Mouse (Mus musculus) mouse trophoblast stem cell (cell line): ENCODE measurements around the gene Serinc3.
"Not testable (repeated sequence)": the region's sequence is repeated elsewhere in the genome, so short reads cannot be mapped to it uniquely, and the experiment has no call there.

Source experiments
- in situ Hi-C, 2 experiments: fragments of 300-500 bp; cut with MseI, MboI; formaldehyde crosslinking; loops; 2 replicates in 1 of 2; 3 replicates in 1 of 2; pipeline ENCODE4 v1.15.1; 2025

Gene Serinc3

GRCm38 (mm10) chr2:163644575-163645385, at the start of gene Serinc3:
Serinc3 (minus strand) TSS chr2:163645131.
- in situ Hi-C loops, result no loop called here

- in situ Hi-C loops, result no loop called here
These were observed 48.9 kb upstream of the Serinc3 start for GRCm38 (mm10) chr2:163693716-163694314.

- in situ Hi-C loops, result no loop called here
These were observed 48.1 kb upstream of the Serinc3 start for GRCm38 (mm10) chr2:163692873-163693612.

- in situ Hi-C loops, result no loop called here
These were observed 47.1 kb upstream of the Serinc3 start for GRCm38 (mm10) chr2:163691846-163692605.

GRCm38 (mm10) chr2:163690409-163691304, 45.7 kb upstream of the Serinc3 start:
- in situ Hi-C loops, result no loop called here

DNA sequence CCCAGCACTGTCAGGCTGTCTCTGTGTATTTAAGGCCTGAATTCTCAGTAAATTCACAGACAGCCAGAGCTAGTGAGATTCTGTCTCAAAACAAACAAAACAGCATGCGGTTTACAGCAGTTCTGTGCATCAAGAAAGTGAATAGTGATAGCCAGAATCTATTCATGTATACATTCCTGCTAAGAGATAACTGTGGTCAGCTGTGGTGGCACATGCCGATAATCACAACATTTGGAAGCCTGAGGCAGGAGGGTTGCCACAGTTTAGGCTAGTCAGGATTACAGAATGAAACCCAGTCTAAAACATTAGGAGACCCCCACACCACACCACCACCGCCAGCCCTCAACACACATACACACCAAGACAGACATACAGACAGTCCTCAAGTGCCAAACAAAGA, 44.8 kb upstream of the Serinc3 start:
- in situ Hi-C loops, result no loop called here

- in situ Hi-C loops, result not testable (repeated sequence)
These were observed 43.4 kb upstream of the Serinc3 start for GRCm38 (mm10) chr2:163688377-163688776.

DNA sequence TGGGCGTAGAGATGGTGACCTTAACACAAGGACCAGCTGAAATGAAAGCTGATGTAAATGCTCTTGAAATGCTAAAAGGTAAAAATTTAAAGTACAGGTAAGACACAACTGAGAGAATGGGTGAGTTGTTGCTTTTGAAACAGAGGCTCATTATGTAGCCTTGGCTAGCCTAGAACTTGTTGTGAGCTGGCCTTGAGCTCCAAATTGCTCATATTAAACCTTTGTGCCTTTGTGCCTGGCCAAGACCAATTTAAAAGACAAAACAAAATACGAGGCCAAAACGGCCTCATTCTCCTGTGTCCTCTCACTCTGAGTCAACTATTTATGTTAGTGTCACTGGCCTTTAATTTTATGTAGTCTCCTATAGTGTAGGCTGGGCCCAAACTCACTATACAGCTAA, 42.0 kb upstream of the Serinc3 start:
- in situ Hi-C loops, result no loop called here

DNA sequence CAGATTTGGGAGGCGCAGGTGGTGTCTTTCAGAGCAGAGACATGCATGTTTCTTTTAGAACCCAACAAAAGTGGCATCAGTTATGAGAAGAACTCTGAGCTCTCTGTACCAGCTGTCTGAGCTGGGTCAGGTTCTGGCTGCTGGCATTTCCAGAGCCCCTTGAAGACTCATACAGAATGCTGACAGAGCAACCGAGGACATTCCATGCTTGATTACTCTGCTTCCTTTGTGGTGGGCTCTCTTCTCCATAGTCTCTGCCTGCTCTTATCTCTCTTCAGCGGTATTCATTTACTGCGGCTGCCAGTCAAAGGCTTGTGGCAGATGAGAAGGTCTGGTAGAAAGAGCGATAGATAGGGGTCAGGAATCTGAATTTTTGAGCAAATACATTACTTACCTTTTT, 41.3 kb upstream of the Serinc3 start:
- in situ Hi-C loops, result no loop called here

DNA sequence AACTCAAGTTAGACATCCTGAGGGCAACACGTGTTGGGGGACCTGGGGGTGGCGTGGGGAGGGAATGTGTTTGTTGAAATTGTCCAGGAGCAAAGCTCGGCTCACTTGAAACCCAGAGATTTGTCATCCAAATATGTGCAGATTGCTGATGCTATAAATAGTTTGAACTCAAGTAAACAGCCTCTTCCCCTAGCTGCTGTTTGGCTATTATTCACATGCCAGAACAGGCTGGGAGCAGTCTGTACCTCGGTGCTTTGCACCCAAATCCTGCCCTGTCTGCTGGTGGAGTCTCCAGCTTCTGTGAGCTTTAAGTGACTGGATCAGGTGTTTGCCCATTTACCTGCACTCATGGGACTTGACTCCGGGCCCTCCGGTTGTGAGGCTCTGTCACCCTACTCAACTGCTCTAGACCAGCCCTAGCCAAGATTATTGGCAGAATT, 40.9 kb upstream of the Serinc3 start:
- in situ Hi-C loops, result no loop called here

DNA sequence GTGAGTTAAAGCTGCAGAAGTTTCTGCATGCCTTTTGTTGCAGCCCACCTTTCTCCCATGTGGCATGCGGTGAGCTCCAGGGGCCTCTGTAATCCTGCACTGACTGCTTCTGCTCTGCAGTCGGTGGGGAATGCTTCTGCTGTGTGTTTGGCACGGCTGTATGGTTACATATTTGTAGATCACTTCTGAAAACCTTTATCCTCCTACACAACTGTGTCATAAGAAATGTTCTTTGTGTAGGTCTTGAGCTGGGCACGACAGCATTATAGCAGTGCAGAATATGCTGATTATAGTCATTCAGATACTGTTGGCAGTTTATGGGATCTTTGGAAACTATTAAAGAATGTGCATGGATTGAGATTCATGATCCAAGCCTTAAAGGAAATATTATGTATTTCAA, 40.4 kb upstream of the Serinc3 start:
- in situ Hi-C loops, result no loop called here

GRCm38 (mm10) chr2:163682344-163682743, 37.4 kb upstream of the Serinc3 start:
- in situ Hi-C loops, result no loop called here

GRCm38 (mm10) chr2:163676745-163677144, 31.8 kb upstream of the Serinc3 start:
- in situ Hi-C loops, result no loop called here

GRCm38 (mm10) chr2:163676321-163676720, 31.4 kb upstream of the Serinc3 start:
- in situ Hi-C loops, result no loop called here

- in situ Hi-C loops, result no loop called here
These were observed 30.7 kb upstream of the Serinc3 start for GRCm38 (mm10) chr2:163675662-163676061.

GRCm38 (mm10) chr2:163675144-163675619, 30.3 kb upstream of the Serinc3 start:
- in situ Hi-C loops, result no loop called here

DNA sequence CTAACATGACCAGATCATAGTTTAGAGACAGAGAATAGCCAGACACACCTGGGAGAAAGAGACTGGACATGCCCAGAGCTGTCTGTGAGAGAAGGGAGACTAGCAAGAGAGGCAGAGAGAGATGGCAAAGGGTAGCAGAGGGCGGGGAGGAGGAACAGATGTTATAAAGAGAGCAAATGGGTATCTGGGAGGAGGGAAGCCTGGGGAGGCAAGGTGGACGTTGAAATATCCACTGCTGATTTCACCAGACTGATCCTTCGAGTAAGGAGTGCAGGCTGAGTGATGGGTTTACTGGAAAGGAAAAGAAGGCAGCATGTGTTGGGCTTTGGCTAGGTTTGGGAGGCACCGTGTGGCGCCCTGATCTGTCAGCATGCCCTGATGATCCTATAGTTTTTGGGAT, 29.5 kb upstream of the Serinc3 start:
- in situ Hi-C loops, result no loop called here

DNA sequence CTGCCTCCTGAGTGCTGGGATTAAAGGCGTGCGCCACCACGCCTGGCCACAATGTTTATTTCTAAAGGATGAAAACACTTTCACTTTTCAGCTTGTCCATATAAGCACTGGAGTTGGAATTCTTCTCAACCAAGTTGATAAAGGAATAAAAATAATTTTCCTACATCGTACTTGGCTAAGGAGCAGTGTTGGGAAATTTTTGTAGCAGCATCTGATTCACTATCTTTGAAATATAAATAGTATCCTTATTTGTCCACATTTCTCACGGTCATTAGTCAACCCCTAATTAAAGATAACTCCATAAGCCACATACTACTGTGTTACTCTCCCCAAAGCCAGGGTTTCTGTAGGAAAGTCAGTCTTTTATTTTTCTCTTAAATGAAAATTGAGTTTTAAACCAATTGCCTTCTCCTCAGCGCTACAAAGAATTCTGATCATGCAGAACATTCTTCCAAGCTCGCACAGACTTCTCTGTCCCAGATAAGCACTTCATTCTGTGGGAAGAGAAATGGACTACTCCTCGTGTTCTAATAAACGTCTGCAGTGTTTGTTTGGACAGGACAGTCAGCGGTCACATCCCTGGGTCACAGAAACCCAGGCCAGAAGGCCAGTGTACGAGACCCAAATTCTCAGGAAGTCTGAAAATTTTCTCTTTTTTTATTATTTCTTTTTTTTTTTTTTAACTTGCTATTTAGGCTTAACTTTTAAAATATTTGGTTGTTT, 26.1 kb upstream of the Serinc3 start:
- in situ Hi-C loops, result no loop called here

DNA sequence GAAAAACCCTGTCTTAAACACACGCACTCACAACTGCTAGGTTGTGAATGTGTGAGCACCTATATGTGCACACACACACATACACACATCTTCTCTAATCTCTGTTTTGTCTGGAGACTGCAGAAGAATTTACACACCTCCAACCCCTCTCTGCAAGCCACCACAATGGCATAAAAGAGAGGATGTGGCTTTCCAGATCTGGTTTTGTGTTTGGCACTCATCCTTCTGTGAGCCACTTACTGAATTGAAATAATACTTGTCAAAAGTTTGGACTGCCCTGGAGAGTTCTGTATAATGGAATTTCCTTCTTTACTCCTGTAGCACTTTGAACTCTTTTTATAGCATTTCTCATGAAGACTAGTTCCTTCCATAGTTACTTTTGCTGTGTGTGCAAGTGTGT, 22.1 kb upstream of the Serinc3 start:
- in situ Hi-C loops, result no loop called here

DNA sequence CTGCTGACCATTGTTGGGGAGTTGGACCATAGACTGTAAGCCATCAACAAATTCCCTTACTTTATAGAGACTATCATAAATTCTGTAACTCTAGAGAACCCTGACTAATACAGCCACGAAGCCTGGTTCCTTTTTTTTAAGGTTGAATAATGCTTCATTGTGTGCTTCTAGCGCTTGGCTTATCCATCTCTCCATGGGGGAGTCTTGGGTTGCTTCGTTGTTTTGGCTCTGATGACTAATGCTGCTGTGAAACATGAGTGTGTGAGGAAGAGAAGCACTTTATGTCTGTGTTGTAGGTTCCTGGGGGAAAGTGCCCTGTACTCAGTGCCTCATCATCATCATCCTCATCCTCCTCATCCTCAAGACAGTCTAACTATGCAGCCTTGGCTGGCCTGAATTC, 19.0 kb upstream of the Serinc3 start:
- in situ Hi-C loops, result no loop called here
